Mouse (Mus musculus): ENCODE data around the gene Mgmt.

DNA sequence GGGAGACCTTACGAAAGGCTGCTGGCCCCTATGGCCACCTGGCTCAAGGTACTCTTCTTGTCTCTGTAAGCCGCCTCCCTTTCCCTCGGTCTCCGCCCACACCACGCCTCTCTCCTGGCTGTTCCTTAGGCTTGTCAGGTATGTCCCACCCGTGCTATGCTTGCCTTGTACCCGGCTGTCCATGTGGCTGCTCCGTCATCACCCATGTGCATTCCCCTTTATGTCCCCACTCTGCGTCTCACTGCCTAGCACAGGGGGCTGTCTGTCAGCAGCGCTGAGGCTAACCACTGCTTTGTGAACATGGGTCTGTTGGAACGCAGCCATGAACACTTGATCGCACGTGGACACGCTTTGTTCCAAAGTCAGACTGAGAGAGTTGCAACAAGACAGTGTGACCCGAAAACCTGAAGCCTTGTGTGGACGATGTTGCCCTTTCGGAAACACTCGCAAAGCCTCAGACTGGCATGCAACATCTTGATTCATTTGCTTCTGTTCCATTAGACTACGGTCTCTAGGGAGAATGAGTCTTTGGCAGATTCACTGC lies 115.4 kb downstream of the Mgmt start:
- TF ChIP-seq CTCF (IDR thresholded peaks at IDR 0.05; ENCODE audit: control insufficient read depth, insufficient read depth, low read length): no peak
- TF ChIP-seq POLR2A (IDR thresholded peaks at IDR 0.05; ENCODE audit: borderline replicate concordance, control insufficient read depth, low read depth, low read length): no peak
